Mouse (Mus musculus): ENCODE data around the gene Psmb3.

GRCm38 (mm10) chr11:97678301-97678700, 24.9 kb upstream of the Psmb3 start:
- no peak for TF ChIP-seq CTCF (IDR thresholded peaks at IDR 0.05; ENCODE audit: insufficient read depth, low read length)
- TF ChIP-seq POLR2A (IDR thresholded peaks at IDR 0.05; ENCODE audit: borderline replicate concordance, extremely low read depth, low read depth, low read length): no peak

Measured in lung, adult 2 months (tissue).